Mouse (Mus musculus) urinary bladder, adult 2 months (tissue): ENCODE data around the gene Pkd1l3. TPM values are rescaled to one million over a fixed set of nuclear protein-coding genes. Genes with fewer than 3 reads are reported as not detected.

Experiments
- DNase-seq: peaks from one replicate; pipeline ENCODE4 v3.0.0; 2022; ENCODE audit warnings: low spot score
- polyA plus RNA-seq: library from polyadenylated mRNA; depleted of rRNA; stranded (reverse); fragments of >200 nt; gene quantifications from 2 replicates; pipeline ENCODE4 v1.2.3, GENCODE M21; 2012; rRNA removed

Gene Pkd1l3
- polyA plus RNA-seq, 1 experiment = 0.04 TPM

- no peak for DNase-seq
Measured at GRCm38 (mm10) chr8:109698477-109698876, 84.2 kb downstream of the Pkd1l3 start.

- no peak for DNase-seq
Measured at GRCm38 (mm10) chr8:109704565-109705319, 90.4 kb downstream of the Pkd1l3 start.

- DNase-seq = peak; percentile 84
Measured at GRCm38 (mm10) chr8:109705320-109706075, 91.2 kb downstream of the Pkd1l3 start, which contains the start of gene Zfp821. Zfp821 (plus strand) TSS chr8:109705546.

GRCm38 (mm10) chr8:109706076-109706873 lies 92.0 kb downstream of the Pkd1l3 start:
- DNase-seq = no peak

GRCm38 (mm10) chr8:109706874-109707237 lies 92.5 kb downstream of the Pkd1l3 start:
- DNase-seq = peak; percentile 45

- no peak for DNase-seq
Measured at GRCm38 (mm10) chr8:109707921-109708320, 93.6 kb downstream of the Pkd1l3 start.

GRCm38 (mm10) chr8:109712521-109712920 lies 98.2 kb downstream of the Pkd1l3 start:
- DNase-seq = no peak

- DNase-seq = no peak
Measured at GRCm38 (mm10) chr8:109714961-109715360, 100.6 kb downstream of the Pkd1l3 start.

Other genes starting within 250 kb of the Pkd1l3 start
- 0.04 TPM in 2 replicates for gene Pmfbp1, start 120.5 kb upstream of the Pkd1l3 start, polyA plus RNA-seq
- 9.9 and 14.1 TPM in 2 replicates for gene Dhx38, start 48.7 kb upstream of the Pkd1l3 start, polyA plus RNA-seq
- gene Txnl4b, start 48.6 kb upstream of the Pkd1l3 start, polyA plus RNA-seq = 3.1 and 6.7 TPM in 2 replicates
- 20.1 and 32.2 TPM in 2 replicates for gene Hp, start 35.3 kb upstream of the Pkd1l3 start, polyA plus RNA-seq
- 20.6 and 26.5 TPM in 2 replicates for gene Dhodh, start 5.8 kb upstream of the Pkd1l3 start, polyA plus RNA-seq
- gene Ist1, start 78.7 kb downstream of the Pkd1l3 start, polyA plus RNA-seq = 84.2 and 98.4 TPM in 2 replicates
- gene Zfp821, start 91.0 kb downstream of the Pkd1l3 start, polyA plus RNA-seq = 13.4 and 15.2 TPM in 2 replicates
- gene Atxn1l, start 123.2 kb downstream of the Pkd1l3 start, polyA plus RNA-seq = 11.3 and 13.7 TPM in 2 replicates
- gene Ap1g1, start 164.0 kb downstream of the Pkd1l3 start, polyA plus RNA-seq = 58.7 TPM in 2 replicates